Mouse (Mus musculus): ENCODE measurements around the gene Gm47985.

- TF ChIP-seq CTCF (IDR thresholded peaks at IDR 0.05) (no peak), EP300 (IDR thresholded peaks at IDR 0.05; ENCODE audit: insufficient read depth, low read depth, low read length) (no peak)
Measured at GRCm38 (mm10) chr1:151138388-151138787, 43.9 kb upstream of the Gm47985 start.
